Mouse (Mus musculus): ENCODE data around the gene Dlg2.

The Dlg2 gene

DNA sequence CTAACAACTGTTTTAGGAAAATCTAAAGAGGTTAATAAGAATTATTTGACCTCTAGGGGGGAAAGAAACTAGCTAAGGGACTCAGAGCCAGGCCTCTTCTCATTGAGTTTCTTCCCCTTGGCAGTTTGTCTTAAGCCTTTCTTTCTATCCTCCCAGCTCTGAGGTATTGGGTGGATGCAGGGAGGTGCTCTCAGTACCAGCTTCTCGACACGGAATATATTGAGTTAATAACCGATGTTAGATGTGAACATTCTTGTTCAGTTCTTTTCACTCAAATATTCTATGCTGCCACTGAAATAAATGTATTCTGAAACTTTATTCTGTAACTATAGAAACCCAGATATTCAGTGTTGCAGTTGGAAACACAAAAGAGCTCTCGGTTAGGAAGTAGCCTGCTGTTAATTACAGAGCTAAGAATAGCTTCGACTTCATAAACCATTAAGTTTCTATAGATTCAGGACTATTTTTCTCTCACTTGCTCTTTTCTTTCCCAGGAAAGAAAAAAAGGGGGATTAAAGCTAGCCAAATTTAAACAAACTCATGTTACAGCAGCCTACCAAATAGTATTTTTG lies 1907.5 kb downstream of the Dlg2 start:
- DNase-seq (ENCODE audit: low spot score in 2 of 2) = no peak

DNA sequence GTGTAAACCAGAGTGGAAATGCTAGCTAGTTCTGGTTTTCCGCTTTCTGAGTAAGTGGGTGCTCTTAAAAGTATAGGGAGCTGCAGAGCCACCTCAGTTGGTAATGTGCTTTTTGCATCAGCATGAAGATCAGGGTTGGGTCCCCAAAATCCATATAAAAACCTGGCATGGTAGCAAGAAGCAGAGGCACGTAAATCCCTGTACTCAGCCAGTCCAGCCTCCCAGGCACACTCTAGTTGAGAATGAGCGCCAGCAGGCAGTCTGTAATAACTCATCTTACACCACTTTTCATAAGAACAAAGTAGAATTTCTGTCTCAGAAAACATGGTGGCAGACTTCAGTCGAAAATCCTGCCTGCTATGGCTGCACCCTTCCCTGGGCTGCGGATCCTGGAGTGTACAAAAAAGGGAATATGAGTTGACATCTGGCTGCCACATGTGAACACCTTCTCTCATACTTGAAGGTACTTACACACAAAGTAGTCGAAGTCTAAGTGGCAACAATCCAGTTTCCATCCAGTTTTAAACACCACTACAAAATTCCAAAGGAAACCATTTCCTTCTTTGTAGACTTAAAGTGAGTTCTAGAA lies 1915.7 kb downstream of the Dlg2 start:
- no peak for DNase-seq (ENCODE audit: low spot score in 2 of 2)

DNA sequence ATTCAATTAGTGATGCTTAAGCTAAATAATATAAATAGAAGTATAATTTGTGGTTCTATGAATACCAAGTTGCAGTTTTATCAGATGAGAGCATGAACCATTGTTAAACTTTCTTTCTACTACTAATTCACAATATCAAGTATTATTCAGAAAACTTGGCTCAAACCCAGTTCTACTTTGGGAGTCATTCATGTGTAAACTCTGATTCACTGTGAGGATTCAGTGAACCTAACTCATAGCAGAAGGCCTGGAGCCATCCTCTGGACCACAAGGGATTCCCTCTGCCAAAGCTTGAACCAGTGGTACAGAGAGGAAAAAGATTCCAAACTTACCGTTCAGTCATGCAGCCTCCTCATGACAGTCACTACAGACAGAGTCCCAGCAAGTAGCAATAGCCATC lies 1920.3 kb downstream of the Dlg2 start:
- no peak for DNase-seq (ENCODE audit: low spot score in 2 of 2)

DNA sequence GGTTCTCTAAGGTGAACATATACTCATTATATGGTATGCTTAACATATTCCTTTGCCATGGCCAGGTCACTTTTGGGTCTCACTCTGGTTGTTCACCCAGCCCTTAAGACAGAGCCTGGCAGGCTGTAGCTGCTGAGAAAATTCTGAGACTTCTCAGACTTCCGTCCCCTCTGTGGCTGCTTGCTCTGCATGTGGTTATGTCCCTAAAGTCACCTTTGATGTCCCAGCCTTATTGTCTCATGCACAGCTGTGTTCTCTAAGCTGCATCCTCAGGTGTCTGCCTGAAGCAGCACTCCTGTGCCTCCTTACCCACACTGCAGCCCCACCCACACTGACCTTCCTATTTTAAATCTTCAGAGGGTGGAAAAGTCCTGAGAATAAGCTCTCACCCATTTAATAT lies 1922.4 kb downstream of the Dlg2 start:
- DNase-seq (ENCODE audit: low spot score in 2 of 2) = no peak

DNA sequence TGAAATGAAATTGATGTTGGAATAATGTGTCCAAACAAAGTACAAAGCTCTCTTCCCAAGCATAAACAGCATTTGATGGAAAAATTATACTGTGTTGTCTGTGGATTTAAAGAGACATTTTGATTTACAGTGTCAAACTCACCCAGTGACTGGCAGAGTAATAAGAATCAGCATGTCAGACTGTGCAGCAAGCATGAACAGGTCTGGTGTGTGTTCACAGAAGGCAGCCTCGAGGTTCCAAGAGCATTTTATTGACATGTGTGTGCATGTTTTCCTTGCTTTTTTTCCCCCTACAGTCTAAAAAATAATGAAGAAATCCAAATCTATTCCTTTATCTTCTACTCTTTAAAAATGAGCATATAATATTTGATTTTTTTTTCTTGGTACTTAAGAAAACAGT lies 1924.1 kb downstream of the Dlg2 start:
- no peak for DNase-seq (ENCODE audit: low spot score in 2 of 2)

- DNase-seq (ENCODE audit: low spot score in 2 of 2) = no peak
Measured at GRCm38 (mm10) chr7:92401001-92401688, 1924.7 kb downstream of the Dlg2 start.

DNA sequence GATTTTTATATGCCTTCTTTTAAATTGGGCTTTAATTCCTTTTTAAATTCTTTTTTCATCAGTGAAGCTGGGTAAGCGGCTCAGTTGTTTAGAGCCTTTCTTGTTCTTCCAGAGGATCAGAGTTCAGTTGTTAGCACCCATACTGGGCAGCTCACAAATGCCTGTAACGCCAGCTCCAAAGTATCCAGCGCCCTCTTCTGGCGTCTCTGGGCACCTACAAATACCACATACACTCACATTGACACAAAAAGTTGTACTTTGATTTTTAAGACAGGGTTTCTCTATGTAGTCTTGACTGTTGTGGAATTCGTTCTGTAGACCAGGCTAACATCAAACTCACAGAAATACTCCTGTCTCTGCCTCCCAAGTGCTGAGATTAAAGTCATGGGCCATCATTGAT lies 1932.0 kb downstream of the Dlg2 start:
- DNase-seq (ENCODE audit: low spot score in 2 of 2) = no peak

DNA sequence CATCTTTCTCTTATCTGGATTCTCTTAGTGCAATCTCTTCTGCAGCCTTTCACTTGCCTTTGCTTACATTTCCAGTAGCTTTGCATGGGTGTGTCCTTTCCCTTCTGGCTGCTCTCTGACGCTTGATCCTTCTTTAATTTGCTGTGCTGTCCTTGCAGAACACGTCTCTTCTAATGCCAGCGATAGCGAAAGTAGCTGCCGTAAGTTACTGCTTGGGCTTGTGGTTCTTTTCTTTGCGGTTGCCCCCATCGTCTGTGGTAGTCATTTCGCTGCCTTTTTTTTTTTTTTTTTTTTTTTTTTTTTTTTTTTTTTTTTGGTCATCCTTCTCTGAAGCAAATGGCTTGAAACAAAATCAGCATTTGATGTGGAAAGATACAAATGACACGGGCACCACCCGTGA lies 1944.0 kb downstream of the Dlg2 start:
- DNase-seq (ENCODE audit: low spot score in 2 of 2) = no peak

GRCm38 (mm10) chr7:92423017-92423416 lies 1946.5 kb downstream of the Dlg2 start:
- DNase-seq (ENCODE audit: low spot score in 2 of 2) = no peak

GRCm38 (mm10) chr7:92424703-92425102 lies 1948.2 kb downstream of the Dlg2 start:
- no peak for DNase-seq (ENCODE audit: low spot score in 2 of 2)

DNA sequence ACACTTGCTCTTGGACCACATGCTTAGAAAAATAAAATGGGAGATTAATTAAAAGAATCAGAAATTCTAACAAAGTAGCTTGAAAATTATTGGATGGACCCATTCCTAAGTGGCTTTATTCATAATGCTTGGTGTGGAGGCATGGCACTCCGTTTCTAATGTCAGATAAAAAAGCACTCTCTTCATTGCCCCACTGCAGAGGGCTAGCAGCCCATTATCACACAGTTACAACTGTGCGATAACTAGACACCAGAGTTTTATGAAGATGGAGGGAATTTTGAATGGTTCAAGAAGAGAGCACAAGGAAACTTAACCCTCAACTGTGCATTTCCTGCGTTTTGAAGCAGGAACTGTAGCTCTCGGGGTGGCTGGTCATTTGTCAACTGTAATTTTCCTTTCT lies 1950.8 kb downstream of the Dlg2 start:
- no peak for DNase-seq (ENCODE audit: low spot score in 2 of 2)

DNA sequence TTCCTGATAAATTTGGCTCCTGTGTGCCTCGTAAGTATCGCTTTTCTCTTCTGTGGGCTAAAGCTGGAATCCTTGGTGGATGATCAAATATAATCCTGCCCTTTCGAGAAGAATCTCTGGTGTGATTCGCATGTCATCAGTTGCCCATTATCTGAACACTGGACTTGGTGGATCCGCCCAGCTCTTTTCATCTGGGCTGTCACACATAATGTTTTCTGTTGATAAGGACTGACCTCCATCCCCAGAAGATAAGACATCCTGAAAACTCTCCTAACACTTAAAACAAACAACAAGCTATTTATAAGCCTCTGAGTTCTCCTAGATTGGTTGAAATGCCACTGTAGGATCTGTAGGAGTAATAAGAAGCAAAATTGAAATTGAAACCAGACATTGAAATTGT lies 1952.2 kb downstream of the Dlg2 start:
- no peak for DNase-seq (ENCODE audit: low spot score in 2 of 2)

- DNase-seq (ENCODE audit: low spot score in 2 of 2) = no peak
Measured at GRCm38 (mm10) chr7:92430254-92430653, 1953.8 kb downstream of the Dlg2 start.

GRCm38 (mm10) chr7:92437168-92437567 lies 1960.7 kb downstream of the Dlg2 start:
- no peak for DNase-seq (ENCODE audit: low spot score in 2 of 2)

DNA sequence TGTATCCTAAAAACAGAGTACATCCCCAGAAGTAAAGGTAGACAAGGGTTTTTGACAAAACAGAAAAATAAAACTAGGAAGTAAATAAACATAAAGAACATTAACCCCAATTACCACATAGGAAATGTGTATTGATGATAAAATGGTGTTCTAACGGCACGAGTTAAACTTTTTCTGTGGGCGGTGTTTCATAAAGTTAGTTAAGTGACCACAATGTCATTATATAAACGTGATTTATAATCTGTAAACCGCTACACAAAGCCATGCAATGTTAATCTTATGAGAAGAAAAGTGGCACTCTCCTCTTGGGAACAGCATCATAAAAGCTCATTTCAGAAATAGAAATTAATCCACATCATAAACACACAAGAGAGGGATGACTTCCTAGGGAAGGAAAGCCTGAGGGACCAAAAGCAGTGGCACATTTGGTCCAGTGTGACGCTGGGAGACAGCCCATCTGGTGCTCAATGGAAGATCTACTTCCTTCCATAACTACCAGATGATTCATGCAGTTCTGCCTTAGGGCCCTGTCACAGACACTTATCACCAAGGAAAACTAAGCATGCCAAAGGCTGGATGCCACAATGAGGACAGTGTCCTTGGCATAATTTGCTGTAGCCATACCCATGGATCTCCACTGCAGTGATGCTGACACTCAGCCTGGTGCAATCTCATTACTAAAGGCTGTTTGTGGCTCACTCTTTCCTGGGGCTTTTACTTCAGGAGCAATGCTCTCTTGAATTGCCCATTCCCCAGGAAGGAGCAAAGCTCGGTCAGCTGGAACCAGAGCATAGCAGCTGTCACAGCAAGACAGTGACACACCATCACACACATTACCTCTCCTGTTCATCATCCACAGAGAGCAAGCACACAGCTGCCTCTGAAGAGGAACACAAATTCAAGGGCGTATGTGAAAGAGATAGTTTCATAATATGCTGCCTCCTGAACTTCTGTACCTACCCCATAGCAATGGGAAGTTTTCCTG lies 1963.3 kb downstream of the Dlg2 start:
- DNase-seq (ENCODE audit: low spot score in 2 of 2) = no peak

GRCm38 (mm10) chr7:92441611-92442010 lies 1965.1 kb downstream of the Dlg2 start:
- DNase-seq (ENCODE audit: low spot score in 2 of 2) = no peak

- DNase-seq (ENCODE audit: low spot score in 2 of 2) = no peak
Measured at GRCm38 (mm10) chr7:92442082-92442481, 1965.6 kb downstream of the Dlg2 start.

- peak in 1 of 2 experiments; percentile 55 for DNase-seq (ENCODE audit: low spot score in 2 of 2)
Measured at GRCm38 (mm10) chr7:92447938-92448337, 1971.5 kb downstream of the Dlg2 start.

- DNase-seq (ENCODE audit: low spot score in 2 of 2) = peak in 1 of 2 experiments; percentile 13
Measured at GRCm38 (mm10) chr7:92448782-92449575, 1972.5 kb downstream of the Dlg2 start.

DNA sequence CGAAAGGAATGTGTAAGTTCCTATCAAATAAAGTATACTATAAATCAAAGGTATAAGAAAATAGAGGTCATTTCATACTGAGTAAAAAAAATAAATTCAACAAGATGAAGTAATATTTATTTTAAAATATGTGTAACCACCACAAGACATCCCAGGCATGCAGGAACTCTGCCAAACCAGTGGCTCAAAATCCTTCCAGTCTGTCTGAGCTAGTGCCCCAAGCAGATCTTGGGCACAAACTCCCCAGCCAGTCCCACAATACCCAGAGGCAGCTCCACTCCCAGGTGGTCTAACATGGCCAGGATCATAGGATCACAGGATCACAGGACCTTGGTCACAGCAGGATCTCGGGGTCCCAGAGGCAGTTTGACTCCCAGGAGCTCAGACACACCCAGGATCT lies 1977.7 kb downstream of the Dlg2 start:
- DNase-seq (ENCODE audit: low spot score in 2 of 2) = no peak

GRCm38 (mm10) chr7:92455927-92456326 lies 1979.5 kb downstream of the Dlg2 start:
- DNase-seq (ENCODE audit: low spot score in 2 of 2) = no peak
